Mouse (Mus musculus) naive thymus-derived CD4-positive, alpha-beta T cell, adult 5 months (primary cell): Measurements from ENCODE around the gene Olfr198. TPM values are rescaled to one million over a fixed set of nuclear protein-coding genes. Genes with fewer than 3 reads are reported as not detected.

Experiments
- polyA plus RNA-seq: library from polyadenylated mRNA; unstranded; fragments of 100-300 nt; shearing (Covaris generic); gene quantifications from one replicate; pipeline ENCODE4 v1.2.1, GENCODE M21; 2017

The Olfr198 gene
- polyA plus RNA-seq, result not detected

GRCm38 (mm10) chr16:59203433-59203832, at the start of gene Olfr198:
Gene Olfr198, minus strand, starts transcription at chr16:59203533.

DNA sequence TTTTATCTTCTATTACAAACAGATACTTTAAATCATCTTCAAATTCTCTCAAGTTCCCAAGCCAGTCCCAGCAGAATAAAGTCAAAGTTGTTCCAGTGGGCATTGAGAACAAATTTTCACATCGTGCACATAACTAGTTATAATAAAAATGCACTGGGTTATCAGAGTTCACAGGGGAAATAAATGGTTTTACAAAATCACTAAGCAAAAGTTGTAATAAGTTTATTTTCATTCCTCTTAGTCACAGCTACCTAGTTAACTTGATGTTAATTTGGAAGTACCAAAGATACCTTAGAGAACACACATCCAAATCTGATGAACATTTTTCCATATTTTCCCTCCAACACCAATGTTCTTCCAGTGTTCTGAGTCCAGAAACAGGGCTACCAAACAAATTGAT, 16.3 kb upstream of the Olfr198 start, which contains the start of gene Olfr199:
Olfr199 (minus strand) TSS at position 101 of the 400 bp plus-strand sequence.

DNA sequence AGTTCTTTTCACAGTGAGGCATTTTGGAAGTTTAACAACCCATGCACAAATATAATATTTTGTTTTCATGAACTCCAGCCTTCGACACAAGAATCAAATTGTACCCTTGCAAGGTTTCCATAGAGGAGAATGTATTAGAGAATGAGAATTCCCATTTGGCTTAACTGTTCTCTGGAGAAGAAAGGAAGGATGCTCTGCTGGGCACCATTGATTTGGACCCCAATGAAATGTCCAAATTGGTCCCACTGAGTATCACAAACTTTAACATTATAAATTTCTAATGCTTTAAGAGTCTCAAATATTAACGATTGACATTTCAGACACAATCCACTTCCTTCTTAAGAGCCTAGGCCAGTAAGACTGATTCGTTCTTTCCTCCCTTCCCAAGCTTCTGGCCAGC, 33.0 kb downstream of the Olfr198 start, which contains the start of gene Olfr196:
Olfr196 (minus strand) TSS at position 101 of the 400 bp plus-strand sequence.

Other genes starting within 250 kb of the Olfr198 start
- gene Olfr183, start 208.2 kb downstream of the Olfr198 start, polyA plus RNA-seq, result 0.15 TPM
- not detected for gene Olfr186, start 173.2 kb downstream of the Olfr198 start, polyA plus RNA-seq
- gene Olfr187, start 163.8 kb downstream of the Olfr198 start, polyA plus RNA-seq, result not detected
- 0.15 TPM for gene Olfr190, start 125.5 kb downstream of the Olfr198 start, polyA plus RNA-seq
- not detected for gene Olfr191, start 113.7 kb downstream of the Olfr198 start, polyA plus RNA-seq
- not detected for gene Olfr193, start 91.7 kb downstream of the Olfr198 start, polyA plus RNA-seq
- not detected for gene Olfr194, start 82.5 kb downstream of the Olfr198 start, polyA plus RNA-seq
- gene Olfr195, start 56.5 kb downstream of the Olfr198 start, polyA plus RNA-seq, result not detected
- gene Olfr196, start 33.1 kb downstream of the Olfr198 start, polyA plus RNA-seq, result 0.67 TPM
- gene Olfr199, start 16.2 kb upstream of the Olfr198 start, polyA plus RNA-seq, result not detected
- not detected for gene Olfr201, start 69.1 kb upstream of the Olfr198 start, polyA plus RNA-seq
- gene Olfr202, start 83.3 kb upstream of the Olfr198 start, polyA plus RNA-seq, result not detected
- gene Olfr203, start 95.3 kb upstream of the Olfr198 start, polyA plus RNA-seq, result not detected
- gene Olfr204, start 114.7 kb upstream of the Olfr198 start, polyA plus RNA-seq, result not detected
- gene Olfr205, start 127.6 kb upstream of the Olfr198 start, polyA plus RNA-seq, result not detected
- gene Olfr206, start 145.7 kb upstream of the Olfr198 start, polyA plus RNA-seq, result not detected
- not detected for gene Olfr209, start 160.5 kb upstream of the Olfr198 start, polyA plus RNA-seq
- gene Gabrr3, start 203.8 kb upstream of the Olfr198 start, polyA plus RNA-seq, result not detected